Mouse (Mus musculus) intestine, embryonic 14.5 days (tissue): ENCODE measurements around the gene Rapgef2. TPM values are rescaled to one million over a fixed set of nuclear protein-coding genes. Genes with fewer than 3 reads are reported as not detected.

ENCODE experiments used
- ATAC-seq: fragments of 200-750 bp; cut with Nextera tagmentation; replicated peaks from 2 replicates; pipeline ENCODE4 v1.8.0; 2017; ENCODE audit warnings: low read depth, moderate number of reproducible peaks, moderate TSS enrichment, moderate library complexity; ENCODE audit not compliant: low FRiP score, low TSS enrichment
- DNase-seq: peaks from one replicate; pipeline ENCODE4 v3.0.0-alpha.2; 2018; ENCODE audit warnings: low spot score
- H3K27ac ChIP-seq: fragments of 300-500 bp; sonication (generic); 2 replicates; pipeline ENCODE4 v1.5.1; 2014; ENCODE audit warnings: low read depth, mild to moderate bottlenecking, control low read depth
- H3K27me3 ChIP-seq: fragments of 300-500 bp; sonication (generic); replicated peaks from 2 replicates; pipeline ENCODE4 v1.6.1; 2014; ENCODE audit warnings: low read length, control low read depth; ENCODE audit not compliant: control insufficient read depth, insufficient read depth
- H3K36me3 ChIP-seq: fragments of 300-500 bp; sonication (generic); 2 replicates; pipeline ENCODE4 v1.6.1; 2014; ENCODE audit warnings: low read length, control low read depth; ENCODE audit not compliant: control insufficient read depth, insufficient read depth
- H3K4me1 ChIP-seq: fragments of 300-500 bp; sonication (generic); replicated peaks from 2 replicates; pipeline ENCODE4 v1.6.1; 2014; ENCODE audit warnings: low read length, control low read depth, mixed read lengths; ENCODE audit not compliant: control insufficient read depth, insufficient read depth
- H3K4me2 ChIP-seq: fragments of 300-500 bp; sonication (generic); 2 replicates; pipeline ENCODE4 v1.6.1; 2014; ENCODE audit warnings: low read length
- H3K4me3 ChIP-seq: fragments of 300-500 bp; sonication (generic); 2 replicates; pipeline ENCODE4 v1.5.1; 2014; ENCODE audit warnings: low read depth, low read length, control low read depth, mixed read lengths
- H3K9ac ChIP-seq: fragments of 300-500 bp; sonication (generic); 2 replicates; pipeline ENCODE4 v1.6.1; 2014; ENCODE audit warnings: mild to moderate bottlenecking, low read length
- H3K9me3 ChIP-seq: fragments of 300-500 bp; sonication (generic); 2 replicates; pipeline ENCODE4 v1.6.1; 2016; ENCODE audit warnings: low read length, control low read depth; ENCODE audit not compliant: control insufficient read depth
- WGBS: fragments of 180-500 bp; shearing (Covaris S2); extraction: QIAGEN DNeasy Blood & Tissue Kit; methylation state at CpG from one replicate; pipeline ENCODE4 v1.1.7; 2014; 5-methylcytosine and 5-hydroxymethylcytosine counted together
- polyA plus RNA-seq: library from polyadenylated mRNA; unstranded; fragments of >200 nt; fragmentation: Nextera tagmentation; extraction: Ambion mirVana; gene quantifications from 2 replicates; pipeline ENCODE4 v1.2.1, GENCODE M21; 2014

The Rapgef2 gene
- polyA plus RNA-seq, 1 experiment from 2014 or later, result 5.8 TPM

DNA sequence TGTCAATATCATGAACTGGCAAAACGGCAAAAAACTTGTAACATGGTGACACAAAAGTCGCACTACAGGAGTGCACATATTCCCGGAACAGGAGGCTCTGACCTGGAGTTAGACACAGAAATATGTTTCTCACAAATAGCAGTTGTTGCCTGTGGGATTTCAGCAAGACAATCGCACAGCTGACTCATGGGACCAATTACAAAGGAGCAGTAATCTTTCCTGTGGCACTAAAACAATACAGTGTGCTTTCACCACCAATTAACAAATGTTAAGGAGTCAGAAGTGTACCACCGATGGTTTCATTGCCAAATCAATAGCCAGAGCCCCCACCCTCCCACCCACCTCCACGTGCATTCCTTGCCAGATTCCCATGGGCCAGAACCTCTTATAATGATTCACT, 142.2 kb downstream of the Rapgef2 start:
- no peaks in the 10 kb centered on the region for H3K36me3 ChIP-seq
- no peak overlapping the region for H3K4me3 ChIP-seq
- peaks cover 29% of the 10 kb centered on the region for H3K4me1 ChIP-seq
- H3K27ac ChIP-seq, result no peak overlapping the region
- 76% methylated on average over 6 of the region's 6 CpGs for WGBS
- no peaks in the 10 kb centered on the region for H3K27me3 ChIP-seq
- H3K9ac ChIP-seq, result no peak overlapping the region
- no peaks in the 10 kb centered on the region for H3K9me3 ChIP-seq
- DNase-seq, result no peak
- no peak for ATAC-seq
- H3K4me2 ChIP-seq, result no peak overlapping the region

DNA sequence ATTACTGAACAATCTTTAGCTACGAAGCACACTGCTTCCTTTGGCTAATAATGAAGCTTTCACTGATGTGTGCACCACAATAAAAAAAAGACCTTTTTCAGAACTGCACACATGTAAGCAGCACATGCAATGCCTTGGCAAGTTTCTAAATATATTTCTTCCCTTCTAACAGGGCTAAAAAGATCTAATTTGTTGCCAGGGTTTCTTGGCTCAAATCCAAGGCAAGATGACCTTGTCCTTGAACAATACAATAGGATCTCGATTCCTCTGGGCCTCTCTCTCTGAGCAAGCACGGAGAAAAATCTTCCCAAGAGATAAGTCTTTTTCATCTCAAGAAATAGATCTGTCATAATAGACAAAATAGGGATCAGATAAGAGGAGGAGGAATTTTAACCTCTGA, 147.1 kb downstream of the Rapgef2 start:
- H3K4me1 ChIP-seq, result peaks cover 12% of the 10 kb centered on the region
- H3K4me3 ChIP-seq, result no peak overlapping the region
- ATAC-seq (0 out of 2 replicates have a peak, but pooled peaks have one; percentile 32), DNase-seq (no peak)
- no peaks in the 10 kb centered on the region for H3K27me3 ChIP-seq
- H3K9me3 ChIP-seq, result no peaks in the 10 kb centered on the region
- no peak overlapping the region for H3K27ac ChIP-seq
- WGBS, result 39% methylated on average over 3 of the region's 3 CpGs
- H3K4me2 ChIP-seq, result no peak overlapping the region
- H3K36me3 ChIP-seq, result no peaks in the 10 kb centered on the region
- H3K9ac ChIP-seq, result no peak overlapping the region

DNA sequence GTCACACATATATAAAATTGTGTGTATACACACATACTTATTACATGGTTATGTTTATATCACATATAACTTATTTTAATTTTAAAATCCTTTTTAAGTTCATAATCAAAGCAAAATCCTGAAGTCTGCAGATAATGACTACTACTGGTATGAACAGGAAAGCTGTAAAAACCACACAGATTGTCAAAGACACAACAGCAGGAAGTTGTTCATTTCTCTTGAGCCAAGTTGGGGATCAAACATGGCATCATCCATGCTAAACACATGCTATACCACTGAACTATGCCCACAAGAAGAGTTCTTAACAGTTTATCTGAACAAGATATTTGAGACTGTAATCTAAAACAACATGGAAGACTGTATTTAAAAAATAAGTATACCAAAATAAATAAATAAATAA, 147.7 kb downstream of the Rapgef2 start:
- DNase-seq, result no peak

DNA sequence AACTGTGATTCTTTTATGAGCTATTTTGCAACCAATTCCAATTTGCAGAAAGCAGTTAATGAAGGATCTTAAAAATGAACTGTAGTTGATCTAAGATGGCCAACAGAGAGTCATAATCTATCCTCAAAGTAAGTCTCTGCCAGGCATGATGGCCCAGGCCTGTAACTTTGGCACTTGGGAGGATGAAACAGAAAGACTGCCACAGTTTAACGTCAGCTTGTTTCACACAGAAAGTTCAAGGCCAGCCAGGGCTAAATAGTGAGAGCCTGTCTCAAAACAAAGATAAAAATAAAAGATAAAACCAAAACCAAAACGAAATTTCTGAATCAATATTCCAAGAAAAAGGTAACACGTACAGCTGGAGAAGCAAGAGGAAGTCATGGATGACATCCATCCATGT, 155.3 kb downstream of the Rapgef2 start:
- no peak overlapping the region for H3K4me2 ChIP-seq
- no peaks in the 10 kb centered on the region for H3K9me3 ChIP-seq
- 84% methylated on average over 3 of the region's 3 CpGs for WGBS

More for the DNA sequence above, 147.7 kb downstream of the Rapgef2 start:
- H3K4me2 ChIP-seq, result no peak overlapping the region
- H3K27me3 ChIP-seq, result no peaks in the 10 kb centered on the region
- no peak for ATAC-seq
- H3K9ac ChIP-seq, result no peak overlapping the region
- H3K36me3 ChIP-seq, result no peaks in the 10 kb centered on the region
- H3K4me1 ChIP-seq, result peaks cover 12% of the 10 kb centered on the region
- no peak overlapping the region for H3K27ac ChIP-seq
- no peaks in the 10 kb centered on the region for H3K9me3 ChIP-seq
- no peak overlapping the region for H3K4me3 ChIP-seq

DNA sequence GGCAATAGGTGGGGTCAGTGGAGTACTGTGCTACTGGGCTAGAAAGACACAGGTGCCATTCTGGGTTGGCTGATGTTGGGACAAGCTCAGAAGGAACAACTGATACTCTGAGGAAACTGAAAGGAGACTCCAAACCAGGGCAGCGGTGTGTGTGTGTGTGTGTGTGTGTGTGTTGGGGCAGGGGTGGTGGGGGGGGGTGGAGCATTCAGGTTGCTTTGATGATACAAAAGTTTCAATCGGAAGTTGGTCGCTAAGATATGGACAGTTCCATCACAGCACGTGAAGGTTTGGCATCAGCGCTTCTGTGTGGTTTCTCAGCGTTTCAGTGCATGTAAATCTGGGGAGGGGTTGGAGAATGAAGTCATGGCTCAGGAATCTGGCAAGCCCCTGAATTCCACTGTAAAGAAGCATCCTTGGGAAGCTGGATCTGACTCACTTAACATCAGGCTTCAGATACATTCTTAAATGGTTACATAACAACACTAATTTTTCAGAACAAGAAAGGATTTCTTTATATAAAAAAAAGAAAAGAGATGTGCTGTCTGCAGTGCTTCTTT, 157.2 kb downstream of the Rapgef2 start:
- H3K4me1 ChIP-seq, result peaks cover 12% of the 10 kb centered on the region; the same call in 1 of the 2 replicates
- no peak overlapping the region for H3K9ac ChIP-seq
- no peak overlapping the region for H3K27ac ChIP-seq
- H3K9me3 ChIP-seq, result no peaks in the 10 kb centered on the region
- H3K4me3 ChIP-seq, result no peak overlapping the region
- ATAC-seq, result peak; percentile 59
- H3K36me3 ChIP-seq, result no peaks in the 10 kb centered on the region
- WGBS, result 45% methylated on average over 6 of the region's 6 CpGs
- no peak for DNase-seq
- H3K27me3 ChIP-seq, result no peaks in the 10 kb centered on the region
- H3K4me2 ChIP-seq, result no peak overlapping the region; the same call in 1 of the 2 replicates

More for the DNA sequence above, 155.3 kb downstream of the Rapgef2 start:
- H3K27ac ChIP-seq, result no peak overlapping the region
- H3K27me3 ChIP-seq, result no peaks in the 10 kb centered on the region
- H3K4me1 ChIP-seq, result peaks cover 9% of the 10 kb centered on the region; the same call in 1 of the 2 replicates
- H3K9ac ChIP-seq, result no peak overlapping the region
- H3K36me3 ChIP-seq, result no peaks in the 10 kb centered on the region
- H3K4me3 ChIP-seq, result no peak overlapping the region
- ATAC-seq (no peak), DNase-seq (no peak)

DNA sequence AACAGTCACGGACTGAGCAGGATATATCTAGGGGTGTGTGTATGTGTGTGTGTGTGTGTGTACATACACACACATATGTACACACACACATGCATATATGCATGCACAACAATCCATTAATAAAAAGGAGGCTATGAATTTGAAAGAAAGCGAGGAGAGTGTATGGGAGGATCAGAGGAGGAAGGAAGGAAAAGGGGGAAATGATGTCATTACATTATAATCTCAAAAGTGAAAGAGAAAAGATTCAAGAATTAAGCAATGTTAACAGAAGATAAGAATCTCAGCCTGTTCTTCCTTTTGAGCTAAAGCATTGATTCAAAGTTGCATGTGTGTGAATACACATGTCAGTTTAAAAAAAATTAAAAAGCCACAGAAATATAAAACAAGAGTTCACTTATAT, 158.5 kb downstream of the Rapgef2 start:
- ATAC-seq, result no peak
- peaks cover 12% of the 10 kb centered on the region; the same call in 1 of the 2 replicates for H3K4me1 ChIP-seq
- H3K4me2 ChIP-seq, result no peak overlapping the region
- DNase-seq, result no peak
- WGBS, result 75% methylated on average over 2 of the region's 2 CpGs
- no peak overlapping the region for H3K9ac ChIP-seq
- H3K36me3 ChIP-seq, result no peaks in the 10 kb centered on the region
- no peak overlapping the region for H3K4me3 ChIP-seq
- H3K27ac ChIP-seq, result no peak overlapping the region
- no peaks in the 10 kb centered on the region for H3K9me3 ChIP-seq
- H3K27me3 ChIP-seq, result no peaks in the 10 kb centered on the region

DNA sequence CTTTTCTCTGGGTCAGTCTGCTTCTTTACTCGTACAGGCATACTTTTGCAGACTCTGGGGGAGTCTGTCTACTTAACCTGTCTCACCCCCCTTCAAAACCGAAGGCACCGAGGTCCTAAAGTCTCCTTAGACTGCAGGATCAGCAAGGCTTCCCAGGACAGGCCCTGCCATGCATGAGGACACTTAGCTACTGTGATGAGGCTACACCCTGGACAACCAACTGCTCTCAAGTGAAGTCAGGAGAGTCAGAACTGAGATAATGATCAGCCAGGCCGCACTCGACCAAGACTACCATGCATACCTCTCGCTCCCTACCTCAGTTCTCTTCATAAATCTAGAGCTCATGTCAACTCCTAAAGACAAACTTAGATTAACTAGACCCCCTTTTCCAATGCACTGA, 159.5 kb downstream of the Rapgef2 start:
- H3K4me1 ChIP-seq, result peaks cover 12% of the 10 kb centered on the region; the same call in 1 of the 2 replicates
- H3K36me3 ChIP-seq, result no peaks in the 10 kb centered on the region
- H3K27ac ChIP-seq, result no peak overlapping the region
- H3K9me3 ChIP-seq, result no peaks in the 10 kb centered on the region
- no peak for ATAC-seq
- H3K4me3 ChIP-seq, result no peak overlapping the region
- H3K27me3 ChIP-seq, result no peaks in the 10 kb centered on the region
- H3K4me2 ChIP-seq, result no peak overlapping the region
- WGBS, result 72% methylated on average over 6 of the region's 6 CpGs
- H3K9ac ChIP-seq, result no peak overlapping the region
- DNase-seq, result no peak

DNA sequence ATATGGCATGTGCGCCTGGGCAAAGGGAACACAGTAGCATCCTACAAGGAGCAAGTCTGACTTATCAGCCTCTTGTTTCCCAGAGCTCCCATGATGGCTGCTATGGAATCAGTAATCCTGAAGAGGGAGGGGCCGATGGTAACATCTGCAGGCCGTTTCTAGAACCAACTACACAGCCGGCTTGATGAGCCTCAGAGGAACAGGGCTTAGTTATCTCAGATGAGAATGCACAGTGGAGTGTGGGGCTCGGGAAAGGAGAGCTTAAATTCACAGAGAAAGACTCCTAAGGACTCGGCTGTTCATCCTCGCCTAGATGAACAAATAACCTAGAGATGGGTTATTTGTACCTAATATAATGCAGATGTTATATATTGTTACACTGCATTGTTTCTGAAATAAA, 164.9 kb downstream of the Rapgef2 start:
- Histone ChIP-seq H3K4me1 (0 out of 2 replicates have a peak, but pooled peaks cover 3% of the 10 kb centered on the region), H3K27ac (no peak overlapping the region), H3K36me3 (no peaks in the 10 kb centered on the region), H3K9me3 (no peaks in the 10 kb centered on the region), H3K4me2 (no peak overlapping the region), H3K27me3 (no peaks in the 10 kb centered on the region), H3K4me3 (no peak overlapping the region), H3K9ac (no peak overlapping the region)
- 84% methylated on average over 7 of the region's 7 CpGs for WGBS
- DNase-seq (no peak), ATAC-seq (no peak)

DNA sequence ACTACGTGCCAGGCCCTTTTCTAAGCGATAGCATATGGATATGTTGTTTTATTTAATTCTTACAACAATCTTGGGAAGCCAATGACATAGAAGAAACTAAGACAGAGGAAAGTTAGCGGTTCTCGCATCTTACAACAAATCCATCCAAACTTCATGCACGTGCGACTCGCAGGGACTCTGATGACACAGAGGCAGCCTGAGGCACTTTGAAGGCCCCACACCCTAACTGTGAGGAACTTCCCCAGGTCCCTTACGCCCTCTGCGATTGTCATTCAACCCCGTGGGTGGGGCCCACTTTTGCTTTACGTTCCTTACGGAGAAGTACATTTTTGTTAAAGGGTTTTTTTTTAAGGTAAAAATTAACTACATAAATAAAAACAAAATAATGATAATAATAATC, 166.3 kb downstream of the Rapgef2 start:
- H3K9ac ChIP-seq, result no peak overlapping the region
- no peak overlapping the region for H3K27ac ChIP-seq
- no peak for ATAC-seq
- H3K4me1 ChIP-seq, result 0 out of 2 replicates have a peak, but pooled peaks cover 3% of the 10 kb centered on the region
- no peak for DNase-seq
- no peak overlapping the region for H3K4me3 ChIP-seq
- no peaks in the 10 kb centered on the region for H3K27me3 ChIP-seq
- H3K36me3 ChIP-seq, result no peaks in the 10 kb centered on the region
- H3K4me2 ChIP-seq, result no peak overlapping the region
- no peaks in the 10 kb centered on the region for H3K9me3 ChIP-seq
- WGBS, result 93% methylated on average over 12 of the region's 12 CpGs
